Comparison of ENCODE assay signal across 13 mouse cellular contexts in genomic region chr19:28003474-28003873, GRCm38 (mm10). TPM values are rescaled to one million over a fixed set of nuclear protein-coding genes. Genes with fewer than 3 reads are reported as not detected.
A peak's percentile ranks its signal among the peaks of the same experiment; 100 is the strongest.
DNase-seq lines count a peak whose midpoint lies in the region; ATAC-seq and TF ChIP-seq lines count a peak whose summit lies in the region.
"Had no signal": no experiment of that assay in that cellular context is flagged by ENCODE, and none has a peak within 500 bp of the region (broad histone marks: within the 10 kb centered on the region; RNA-seq: fewer than 3 reads in every experiment).

No protein-coding gene starts in this region.

- TF ChIP-seq CTCF in embryonic fibroblast, embryonic 13.5 days (IDR thresholded peaks at IDR 0.05; ENCODE audit: borderline replicate concordance, insufficient read depth, low read length): no peak

- H3K4me1 ChIP-seq in embryonic fibroblast, embryonic 13.5 days (ENCODE audit: control insufficient read depth, insufficient read depth, low read length): peaks cover 5% of the 10 kb centered on the region
- peaks cover 9% of the 10 kb centered on the region for H3K4me1 ChIP-seq in limb, embryonic 14.5 days (ENCODE audit: control insufficient read depth, insufficient read depth, low read length)

- H3K36me3 ChIP-seq in limb, embryonic 14.5 days (ENCODE audit: control insufficient read depth, insufficient read depth, low read length): no peaks in the 10 kb centered on the region
- H3K36me3 ChIP-seq: hindbrain, embryonic 13.5 days; liver, embryonic 12.5 days; midbrain, embryonic 15.5 days had no signal

- WGBS in limb, embryonic 14.5 days: 33% methylated on average over 1 of the region's 1 CpGs

- ATAC-seq in limb, embryonic 14.5 days (ENCODE audit: low FRiP score, low read depth): no peak
- ATAC-seq: activated CD4-positive, CD25-positive, alpha-beta regulatory T cell, adult 4 months; liver, embryonic 12.5 days; midbrain, embryonic 15.5 days had no signal

- no peaks in the 10 kb centered on the region for H3K27me3 ChIP-seq in limb, embryonic 14.5 days (ENCODE audit: control insufficient read depth, insufficient read depth, low read length)
- H3K27me3 ChIP-seq: hindbrain, embryonic 13.5 days; liver, embryonic 12.5 days; midbrain, embryonic 15.5 days had no signal

- H3K4me3 ChIP-seq in embryonic fibroblast, embryonic 13.5 days (ENCODE audit: insufficient read depth, low read length): no peak overlapping the region
- H3K4me3 ChIP-seq in limb, embryonic 14.5 days (replicated peaks; ENCODE audit: low read length): no peak overlapping the region
- H3K4me3 ChIP-seq: hindbrain, embryonic 13.5 days; liver, embryonic 12.5 days; midbrain, embryonic 15.5 days had no signal

- peak; percentile 44 to 60 for DNase-seq in frontal cortex, adult 2 months (ENCODE audit: extremely low spot score in 1 of 2, low spot score in 1 of 2)
- no peak for DNase-seq in frontal cortex, postnatal 25 days (ENCODE audit: low spot score in 2 of 2)
- peak; percentile 33 to 41 for DNase-seq in left cerebral cortex, postnatal 14 days (ENCODE audit: low spot score in 2 of 2)
- DNase-seq in left cerebral cortex, adult 11 months (ENCODE audit: low spot score): no peak
- no peak for DNase-seq in limb, embryonic 14.5 days (ENCODE audit: low spot score)
- no peak for DNase-seq in kidney, postnatal 25 days
- no peak for DNase-seq in spleen, postnatal 14 days (ENCODE audit: low spot score in 2 of 2)
- DNase-seq: kidney, postnatal 36 days had no signal

- no peak overlapping the region for H3K9ac ChIP-seq in limb, embryonic 14.5 days (ENCODE audit: low read depth, low read length, severe bottlenecking)
- H3K9ac ChIP-seq: hindbrain, embryonic 13.5 days; liver, embryonic 12.5 days; midbrain, embryonic 15.5 days had no signal

- intact Hi-C loops in left cerebral cortex, postnatal 14 days (cut with DNase I): no loop called here

- no peaks in the 10 kb centered on the region for H3K9me3 ChIP-seq in limb, embryonic 14.5 days (ENCODE audit: control insufficient read depth, low read length)
- H3K9me3 ChIP-seq: hindbrain, embryonic 13.5 days; liver, embryonic 12.5 days; midbrain, embryonic 15.5 days had no signal

- H3K27ac ChIP-seq in embryonic fibroblast, embryonic 13.5 days (ENCODE audit: insufficient read depth, low read length): peak overlapping the region; percentile 60; the same call in 1 of the 2 replicates
- H3K27ac ChIP-seq in limb, embryonic 14.5 days (replicated peaks; ENCODE audit: low read depth, low read length): 0 out of 2 replicates have a peak overlapping the region, but pooled peaks have one; percentile 33
- H3K27ac ChIP-seq: hindbrain, embryonic 13.5 days; liver, embryonic 12.5 days; midbrain, embryonic 15.5 days had no signal

- no peak for TF ChIP-seq POLR2A in embryonic fibroblast, embryonic 13.5 days (IDR thresholded peaks at IDR 0.05; ENCODE audit: low read depth, low read length)
- no peak for TF ChIP-seq POLR2A in limb, embryonic 14.5 days (IDR thresholded peaks at IDR 0.05; ENCODE audit: borderline replicate concordance, extremely low read depth, insufficient read depth, insufficient read length)

- H3K4me2 ChIP-seq in limb, embryonic 14.5 days (replicated peaks; ENCODE audit: low read depth, low read length, severe bottlenecking): no peak overlapping the region
- H3K4me2 ChIP-seq: hindbrain, embryonic 13.5 days; liver, embryonic 12.5 days; midbrain, embryonic 15.5 days had no signal

RNA-seq across cellular contexts. Expression of gene Rfx3, which starts 7.5 kb away (rescaled TPM):
- 14.6 and 19.5 TPM in 2 replicates for polyA plus RNA-seq in frontal cortex, adult 2 months (2012; rRNA removed)
- 10 to 100 TPM; 92.9 to 93.6 TPM for total RNA-seq in left cerebral cortex, postnatal 14 days (2021)
- polyA plus RNA-seq in embryonic fibroblast, embryonic 13.5 days (2011; ENCODE audit: insufficient read length, low read depth, missing spikeins): 2.2 and 4.5 TPM in 2 replicates
- polyA plus RNA-seq in limb, embryonic 14.5 days (2012; rRNA removed): 5.7 and 6.6 TPM in 2 replicates
- 9.6 and 10.2 TPM in 2 replicates for polyA plus RNA-seq in limb, embryonic 14.5 days (2014; fragmentation: Nextera tagmentation; extraction: Ambion mirVana)

Comparison
In these comparisons a context has a peak if more than half of its experiments do, and no peak if none do; other contexts are left out.
1. DNase-seq: peak in frontal cortex, adult 2 months (2 of 2) and left cerebral cortex, postnatal 14 days (2 of 2); none in frontal cortex, postnatal 25 days (0 of 2), left cerebral cortex, adult 11 months (single experiment), limb, embryonic 14.5 days (single experiment), kidney, postnatal 25 days (0 of 2) and spleen, postnatal 14 days (0 of 2).